Mouse (Mus musculus) heart, postnatal 0 days (tissue): ENCODE data around the gene Sgk1.

Experiments
- CTCF ChIP-seq: IDR thresholded peaks from 2 replicates; pipeline ENCODE4 v1.5.1; 2016; ENCODE audit warnings: antibody characterized with exemption, control low read depth, low read depth
- EP300 ChIP-seq: IDR thresholded peaks from 2 replicates; pipeline ENCODE4 v1.6.1; 2016; ENCODE audit warnings: antibody characterized with exemption, low read depth

DNA sequence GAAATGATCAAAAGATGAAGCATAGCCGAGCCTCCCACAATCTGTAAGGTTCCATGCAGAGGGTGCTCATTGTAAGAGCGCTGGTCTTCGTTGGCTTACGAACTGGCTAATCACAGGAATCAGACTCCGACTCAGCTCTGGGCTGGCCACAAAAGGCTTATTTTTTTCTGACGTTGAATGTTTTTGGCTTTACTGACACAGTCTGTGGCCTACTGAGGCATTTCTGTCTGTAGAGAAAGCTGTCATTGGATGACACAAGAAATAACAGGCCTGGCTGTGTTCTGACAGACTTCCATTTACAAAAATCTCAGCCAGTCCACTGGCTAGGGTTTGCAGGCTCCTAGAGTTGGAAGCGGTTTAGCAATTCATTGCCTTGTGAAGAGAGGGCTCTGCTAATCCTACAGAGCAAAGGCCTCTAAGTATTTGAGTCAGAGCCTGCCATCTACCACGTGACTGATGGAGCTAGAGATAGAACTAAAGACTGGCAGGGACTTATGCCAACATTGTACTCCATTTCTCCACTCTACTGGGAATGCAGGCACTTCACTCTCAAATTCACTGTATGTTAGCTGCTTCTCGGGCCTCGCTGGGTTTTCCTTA, 48.9 kb downstream of the Sgk1 start:
- no peak for TF ChIP-seq CTCF
- TF ChIP-seq EP300: no peak
